Mouse (Mus musculus) midbrain, embryonic 13.5 days (tissue): ENCODE measurements around the gene Mtss1l. TPM values are rescaled to one million over a fixed set of nuclear protein-coding genes. Genes with fewer than 3 reads are reported as not detected.

Source experiments
- ATAC-seq: fragments of 200-750 bp; cut with Nextera tagmentation; 2 replicates; pipeline ENCODE4 v1.8.0; 2017; ENCODE audit warnings: mild to moderate bottlenecking, moderate TSS enrichment, moderate library complexity
- H3K27ac ChIP-seq: fragments of 300-500 bp; sonication (generic); 2 replicates; pipeline ENCODE4 v1.5.1; 2015; ENCODE audit warnings: inconsistent platforms, mild to moderate bottlenecking, moderate library complexity
- H3K27me3 ChIP-seq: fragments of 300-500 bp; sonication (generic); 2 replicates; pipeline ENCODE4 v1.6.1; 2015; ENCODE audit warnings: mild to moderate bottlenecking, inconsistent platforms
- H3K36me3 ChIP-seq: fragments of 300-500 bp; sonication (generic); 2 replicates; pipeline ENCODE4 v1.6.1; 2015; ENCODE audit warnings: mild to moderate bottlenecking, inconsistent platforms
- H3K4me1 ChIP-seq: fragments of 300-500 bp; sonication (generic); replicated peaks from 2 replicates; pipeline ENCODE4 v1.6.1; 2015; ENCODE audit warnings: inconsistent platforms
- H3K4me2 ChIP-seq: fragments of 300-500 bp; sonication (generic); replicated peaks from 2 replicates; pipeline ENCODE4 v1.6.1; 2015; ENCODE audit warnings: moderate library complexity, mild to moderate bottlenecking, inconsistent platforms
- H3K4me3 ChIP-seq: fragments of 300-500 bp; sonication (generic); replicated peaks from 2 replicates; pipeline ENCODE4 v1.5.1; 2015; ENCODE audit warnings: mild to moderate bottlenecking, inconsistent platforms
- H3K9ac ChIP-seq: fragments of 300-500 bp; sonication (generic); replicated peaks from 2 replicates; pipeline ENCODE4 v1.6.1; 2015; ENCODE audit warnings: mild to moderate bottlenecking, inconsistent platforms
- H3K9me3 ChIP-seq: fragments of 300-500 bp; sonication (generic); 2 replicates; pipeline ENCODE4 v1.6.1; 2016; ENCODE audit warnings: mild to moderate bottlenecking, inconsistent platforms
- WGBS: fragments of 180-500 bp; shearing (Covaris S2); methylation state at CpG from one replicate; pipeline ENCODE4 v1.1.7; 2015; 5-methylcytosine and 5-hydroxymethylcytosine counted together
- polyA plus RNA-seq: library from polyadenylated mRNA; unstranded; fragments of >200 nt; fragmentation: Nextera tagmentation; extraction: Ambion mirVana; gene quantifications from 2 replicates; pipeline ENCODE4 v1.2.1, GENCODE M21; 2015

Mtss1l gene
- polyA plus RNA-seq, 1 experiment from 2014 or later, result 16.6 TPM

DNA sequence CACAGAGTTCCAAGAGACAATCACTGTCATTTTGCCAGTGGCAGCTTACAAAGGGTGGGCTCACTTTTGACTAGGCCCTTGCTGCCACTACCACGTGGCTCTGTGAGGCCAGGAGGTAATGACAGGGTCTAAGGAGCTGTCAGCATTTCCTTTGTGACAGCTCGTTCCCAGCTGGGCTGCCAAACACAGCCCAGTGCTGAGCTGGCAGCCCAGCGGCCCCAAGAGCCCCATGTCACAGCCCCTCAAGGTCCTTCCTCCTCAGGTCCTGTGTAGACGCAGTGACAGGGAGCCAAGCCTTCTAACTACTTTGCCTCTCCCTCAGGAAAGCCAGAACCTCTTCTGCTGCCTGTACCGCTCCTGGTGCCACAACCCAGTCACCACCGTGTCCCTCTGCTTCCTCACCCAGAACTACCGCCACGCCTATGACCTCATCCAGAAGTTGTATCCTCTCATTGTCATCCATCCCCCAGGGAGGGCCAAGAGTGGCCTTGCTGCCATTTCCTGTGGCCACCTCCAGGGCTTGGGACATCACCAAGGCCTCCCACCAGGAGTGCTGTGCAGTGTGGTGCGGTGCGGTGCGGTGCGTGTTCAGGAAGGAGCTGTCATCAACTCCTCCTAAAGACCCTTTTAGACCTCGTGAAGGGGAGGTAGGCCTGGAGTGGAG is 9.9 kb upstream of the Mtss1l start:
- H3K36me3 ChIP-seq, result peaks cover 56% of the 10 kb centered on the region
- no peak overlapping the region for H3K9ac ChIP-seq

GRCm38 (mm10) chr8:110713073-110713472 is 8.2 kb upstream of the Mtss1l start:
- H3K27me3 ChIP-seq, result no peaks in the 10 kb centered on the region
- H3K4me1 ChIP-seq, result peaks cover 36% of the 10 kb centered on the region
- no peaks in the 10 kb centered on the region for H3K9me3 ChIP-seq
- no peak overlapping the region for H3K27ac ChIP-seq
- H3K9ac ChIP-seq, result no peak overlapping the region
- no peak for ATAC-seq
- H3K4me2 ChIP-seq, result no peak overlapping the region
- H3K4me3 ChIP-seq, result no peak overlapping the region
- H3K36me3 ChIP-seq, result peaks cover 56% of the 10 kb centered on the region
- 93% methylated on average over 7 of the region's 7 CpGs for WGBS

More for the DNA sequence above, 9.9 kb upstream of the Mtss1l start:
- WGBS, result 82% methylated on average over 13 of the region's 13 CpGs
- ATAC-seq, result no peak
- no peak overlapping the region for H3K4me2 ChIP-seq
- peaks cover 28% of the 10 kb centered on the region for H3K4me1 ChIP-seq
- H3K9me3 ChIP-seq, result no peaks in the 10 kb centered on the region
- no peaks in the 10 kb centered on the region for H3K27me3 ChIP-seq
- H3K4me3 ChIP-seq, result no peak overlapping the region
- no peak overlapping the region for H3K27ac ChIP-seq

GRCm38 (mm10) chr8:110714827-110715519 is 6.3 kb upstream of the Mtss1l start:
- Histone ChIP-seq H3K4me2 (no peak overlapping the region), H3K4me3 (no peak overlapping the region), H3K9me3 (no peaks in the 10 kb centered on the region), H3K27ac (peak overlapping the region; percentile 69), H3K4me1 (peaks cover 53% of the 10 kb centered on the region), H3K36me3 (peaks cover 52% of the 10 kb centered on the region), H3K27me3 (no peaks in the 10 kb centered on the region), H3K9ac (0 out of 2 replicates have a peak overlapping the region, but pooled peaks have one; percentile 19)
- WGBS, result 64% methylated on average over 15 of the region's 15 CpGs
- ATAC-seq, result no peak

DNA sequence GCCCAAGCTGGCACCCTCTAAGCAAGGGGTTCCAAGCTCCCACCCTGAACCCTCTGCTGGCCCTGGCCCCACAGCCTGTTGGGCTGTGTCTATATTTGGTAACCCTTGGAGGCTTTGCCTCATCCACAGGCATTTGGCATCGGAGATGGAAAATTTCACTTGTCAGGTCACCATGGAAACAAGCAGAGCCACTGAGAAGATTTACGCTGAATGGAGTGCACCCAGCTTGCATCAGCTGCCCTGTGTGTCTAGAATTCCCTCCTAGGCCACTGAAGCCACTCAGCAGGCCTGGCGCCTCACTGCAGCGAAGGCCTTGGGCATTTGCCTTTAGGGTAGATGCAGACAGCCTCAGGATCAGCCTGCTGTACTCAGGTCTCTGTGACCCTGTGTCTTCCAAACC is 5.2 kb upstream of the Mtss1l start:
- peak overlapping the region; percentile 69 for H3K27ac ChIP-seq
- H3K9me3 ChIP-seq, result no peaks in the 10 kb centered on the region
- H3K27me3 ChIP-seq, result no peaks in the 10 kb centered on the region
- H3K4me1 ChIP-seq, result peaks cover 56% of the 10 kb centered on the region
- WGBS, result 39% methylated on average over 4 of the region's 4 CpGs
- no peak overlapping the region for H3K4me3 ChIP-seq
- ATAC-seq, result peak; percentile 49; the same call in 1 of the 2 replicates
- peaks cover 42% of the 10 kb centered on the region for H3K36me3 ChIP-seq
- no peak overlapping the region for H3K4me2 ChIP-seq
- H3K9ac ChIP-seq, result no peak overlapping the region

- Histone ChIP-seq H3K9me3 (no peaks in the 10 kb centered on the region), H3K27ac (no peak overlapping the region), H3K4me2 (no peak overlapping the region), H3K36me3 (peaks cover 31% of the 10 kb centered on the region), H3K9ac (no peak overlapping the region), H3K4me3 (no peak overlapping the region), H3K27me3 (no peaks in the 10 kb centered on the region), H3K4me1 (peaks cover 56% of the 10 kb centered on the region)
- 78% methylated on average over 7 of the region's 7 CpGs for WGBS
- no peak for ATAC-seq
Measured at GRCm38 (mm10) chr8:110717131-110717530, 4.1 kb upstream of the Mtss1l start.

GRCm38 (mm10) chr8:110718209-110718968 is 2.9 kb upstream of the Mtss1l start:
- Histone ChIP-seq H3K9me3 (no peaks in the 10 kb centered on the region), H3K4me1 (peaks cover 68% of the 10 kb centered on the region), H3K27ac (no peak overlapping the region), H3K4me3 (no peak overlapping the region), H3K27me3 (no peaks in the 10 kb centered on the region), H3K4me2 (no peak overlapping the region), H3K9ac (0 out of 2 replicates have a peak overlapping the region, but pooled peaks have one; percentile 33), H3K36me3 (peaks cover 21% of the 10 kb centered on the region)
- no peak for ATAC-seq
- WGBS, result 89% methylated on average over 8 of the region's 8 CpGs

DNA sequence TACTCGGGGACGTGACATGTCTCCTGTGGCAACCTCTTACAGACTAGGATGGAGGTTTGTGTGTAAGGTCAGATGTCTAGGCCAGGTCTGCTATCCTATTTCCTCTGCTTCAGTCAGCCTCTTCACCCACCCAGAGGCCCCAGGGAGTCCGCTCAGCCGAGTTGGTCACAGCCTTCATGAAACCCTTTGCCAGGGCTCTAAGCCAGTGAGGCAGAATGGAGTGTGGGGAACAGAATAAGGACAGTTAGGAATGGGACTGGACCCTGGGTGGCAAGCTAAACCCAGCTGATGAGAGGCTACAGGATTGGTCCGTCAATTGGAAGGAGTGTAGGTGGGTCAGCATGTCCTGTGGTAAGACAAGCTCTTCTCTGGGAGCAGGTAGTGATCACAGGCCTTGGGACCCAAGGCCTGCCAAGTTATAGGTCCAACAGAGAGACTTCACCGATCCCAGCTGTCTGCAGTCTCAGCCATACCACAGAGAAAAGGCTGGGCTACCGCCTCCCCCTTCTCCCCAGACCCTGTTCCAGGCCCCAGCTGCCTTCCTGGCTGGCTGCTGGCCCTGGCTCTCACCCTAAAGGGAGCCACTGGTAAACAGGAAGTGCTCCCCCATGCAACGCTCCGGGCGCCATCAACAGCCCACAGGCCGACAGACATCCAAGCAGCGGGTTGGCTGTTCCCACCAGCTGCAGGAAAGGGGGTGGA is 2.2 kb upstream of the Mtss1l start:
- Histone ChIP-seq H3K27ac (peak overlapping the region; percentile 39; the same call in 1 of the 2 replicates), H3K9me3 (no peaks in the 10 kb centered on the region), H3K4me1 (peaks cover 75% of the 10 kb centered on the region), H3K36me3 (peaks cover 20% of the 10 kb centered on the region; the same call in 1 of the 2 replicates), H3K27me3 (no peaks in the 10 kb centered on the region), H3K9ac (peak overlapping the region; percentile 86; the same call in 1 of the 2 replicates), H3K4me3 (no peak overlapping the region), H3K4me2 (no peak overlapping the region)
- 49% methylated on average over 12 of the region's 12 CpGs for WGBS
- ATAC-seq, result no peak

GRCm38 (mm10) chr8:110719898-110720653 is 1.2 kb upstream of the Mtss1l start:
- Histone ChIP-seq H3K9me3 (no peaks in the 10 kb centered on the region), H3K27me3 (no peaks in the 10 kb centered on the region), H3K4me3 (peak overlapping the region; percentile 72; the same call in 1 of the 2 replicates), H3K36me3 (peaks cover 10% of the 10 kb centered on the region; the same call in 1 of the 2 replicates), H3K4me2 (peak overlapping the region; percentile 90), H3K9ac (peak overlapping the region; percentile 86), H3K27ac (peak overlapping the region; percentile 94), H3K4me1 (peaks cover 76% of the 10 kb centered on the region)
- no peak for ATAC-seq
- 51% methylated on average over 6 of the region's 6 CpGs for WGBS

DNA sequence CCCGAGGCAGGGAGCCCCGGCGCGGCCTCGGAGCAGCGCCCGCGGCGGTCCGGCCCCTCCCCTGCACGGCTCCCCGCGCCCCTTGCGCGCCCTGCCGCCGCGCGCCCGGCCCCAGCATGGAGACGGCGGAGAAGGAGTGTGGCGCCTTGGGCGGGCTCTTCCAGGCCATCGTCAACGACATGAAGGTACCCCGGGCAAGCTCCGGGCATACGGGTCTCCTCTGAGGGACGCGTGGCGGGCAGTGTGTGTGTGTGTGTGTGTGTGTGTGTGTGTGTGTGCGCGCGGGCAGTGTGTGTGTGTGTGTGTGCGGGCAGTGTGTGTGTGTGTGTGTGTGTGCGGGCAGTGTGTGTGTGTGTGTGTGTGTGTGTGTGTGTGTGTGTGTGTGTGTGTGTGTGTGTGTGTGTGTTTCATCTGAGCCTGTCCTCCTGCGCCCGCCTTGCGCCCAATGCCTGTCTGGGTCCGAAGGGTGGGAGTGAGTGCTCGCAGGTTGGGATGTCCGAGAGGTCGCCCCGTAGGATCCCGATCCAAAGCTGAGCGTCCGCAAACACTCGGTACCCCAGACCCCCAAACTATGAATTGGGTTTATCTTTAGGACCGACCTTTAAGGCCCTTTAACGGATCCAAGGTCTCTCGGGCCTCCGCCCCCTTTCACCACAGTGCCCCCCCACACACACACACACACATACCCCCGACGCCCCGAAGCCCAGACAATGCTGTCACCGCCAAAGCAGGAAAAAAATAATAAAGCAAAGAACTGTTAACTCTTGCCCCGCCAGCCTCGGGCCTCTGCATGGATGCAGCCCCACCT is 534 bp downstream of the Mtss1l start:
- ATAC-seq, result peak; percentile 73
- WGBS, result under 1% methylated on average over 42 of the region's 59 CpGs
- Histone ChIP-seq H3K27me3 (no peaks in the 10 kb centered on the region), H3K4me2 (peak overlapping the region; percentile 90), H3K4me3 (peak overlapping the region; percentile 72), H3K36me3 (peaks cover 14% of the 10 kb centered on the region; the same call in 1 of the 2 replicates), H3K27ac (peak overlapping the region; percentile 94), H3K9me3 (no peaks in the 10 kb centered on the region), H3K9ac (peak overlapping the region; percentile 86), H3K4me1 (peaks cover 74% of the 10 kb centered on the region)

DNA sequence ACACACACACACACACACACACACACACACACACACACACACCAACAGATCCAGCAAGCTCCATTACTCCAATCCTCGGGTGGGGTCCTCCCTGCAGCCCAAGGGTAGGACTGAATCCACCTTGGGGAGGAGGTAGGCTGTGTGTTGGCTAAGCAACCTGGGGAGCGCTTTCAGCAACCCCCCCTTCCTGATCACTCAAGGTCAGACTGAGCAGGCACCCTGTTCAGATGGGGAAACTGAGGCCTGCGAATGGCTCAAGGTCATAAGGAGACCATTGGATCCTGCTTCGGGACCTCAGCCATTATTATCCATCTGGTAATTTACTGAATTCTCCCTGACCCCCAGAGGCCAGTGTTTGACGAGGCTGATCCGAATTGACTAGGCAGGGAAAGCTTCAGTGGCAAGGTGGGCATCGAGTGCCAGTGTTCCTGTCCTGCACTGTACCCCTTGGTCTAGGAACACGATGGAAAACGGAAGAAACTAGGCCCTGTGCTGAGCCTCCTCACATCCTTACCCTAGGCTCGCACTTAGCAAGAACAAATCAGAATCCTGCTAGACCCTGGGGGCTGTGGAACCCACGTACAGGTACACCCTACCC is 1.2 kb downstream of the Mtss1l start:
- H3K4me2 ChIP-seq, result peak overlapping the region; percentile 90
- peaks cover 77% of the 10 kb centered on the region for H3K4me1 ChIP-seq
- peak; percentile 4; the same call in 1 of the 2 replicates for ATAC-seq
- peak overlapping the region; percentile 72 for H3K4me3 ChIP-seq
- H3K27me3 ChIP-seq, result no peaks in the 10 kb centered on the region
- peak overlapping the region; percentile 86 for H3K9ac ChIP-seq
- H3K27ac ChIP-seq, result peak overlapping the region; percentile 94
- no peaks in the 10 kb centered on the region for H3K9me3 ChIP-seq
- WGBS, result 48% methylated on average over 11 of the region's 11 CpGs
- peaks cover 20% of the 10 kb centered on the region for H3K36me3 ChIP-seq
